Comparison of ENCODE assay signal across 8 mouse cellular contexts in genomic region chr19:55880664-55881359, GRCm38 (mm10).
DNase-seq lines count a peak whose midpoint lies in the region; ATAC-seq and TF ChIP-seq lines count a peak whose summit lies in the region.

No protein-coding gene starts in this region.

- intact Hi-C loops in heart, adult 2 months (cut with DNase I) = no loop called here

- TF ChIP-seq CTCF in heart, adult 2 months (IDR thresholded peaks at IDR 0.05) = no peak

- H3K4me2 ChIP-seq in forebrain, embryonic 16.5 days (ENCODE audit: low read length) = peak overlapping the region; percentile 21

- TF ChIP-seq EP300 in heart, adult 2 months (IDR thresholded peaks at IDR 0.05; ENCODE audit: insufficient read depth, low read depth, low read length) = no peak

- H3K4me1 ChIP-seq in heart, adult 2 months (ENCODE audit: control insufficient read depth, insufficient read depth, low read length) = peaks cover 8% of the 10 kb centered on the region
- H3K4me1 ChIP-seq in forebrain, embryonic 16.5 days (replicated peaks; ENCODE audit: control insufficient read depth, insufficient read depth, low read length) = peaks cover 27% of the 10 kb centered on the region

- no peak overlapping the region for H3K27ac ChIP-seq in heart, adult 2 months
- peak overlapping the region; percentile 58; the same call in 1 of the 2 replicates for H3K27ac ChIP-seq in forebrain, embryonic 16.5 days (ENCODE audit: low read length)

- 74% methylated on average over 13 of the region's 13 CpGs for WGBS in heart, adult 2 months
- WGBS in forebrain, embryonic 16.5 days = 29% methylated on average over 13 of the region's 13 CpGs

- H3K79me2 ChIP-seq in heart, adult 2 months (replicated peaks; ENCODE audit: control insufficient read depth, insufficient read depth, low read length) = no peaks in the 10 kb centered on the region

- no peaks in the 10 kb centered on the region for H3K27me3 ChIP-seq in heart, adult 2 months (ENCODE audit: control insufficient read depth, insufficient read depth, low read length)
- peaks cover 7% of the 10 kb centered on the region; the same call in 1 of the 2 replicates for H3K27me3 ChIP-seq in forebrain, embryonic 16.5 days (replicated peaks; ENCODE audit: control insufficient read depth, insufficient read depth, low read length)

- H3K4me3 ChIP-seq in heart, adult 2 months = no peak overlapping the region
- no peak overlapping the region for H3K4me3 ChIP-seq in forebrain, embryonic 16.5 days (replicated peaks; ENCODE audit: low read length)

- no peak overlapping the region for H3K9ac ChIP-seq in heart, adult 2 months (ENCODE audit: low read depth, low read length)
- H3K9ac ChIP-seq in forebrain, embryonic 16.5 days (replicated peaks; ENCODE audit: low read depth, low read length) = no peak overlapping the region

- ATAC-seq in forebrain, embryonic 16.5 days = peak; percentile 94

- no peak for TF ChIP-seq POLR2A in heart, adult 2 months (IDR thresholded peaks at IDR 0.05; ENCODE audit: insufficient read depth, low read depth, low read length)

- peaks cover 4% of the 10 kb centered on the region; the same call in 1 of the 2 replicates for H3K36me3 ChIP-seq in heart, adult 2 months (ENCODE audit: control insufficient read depth, insufficient read depth, low read length)
- H3K36me3 ChIP-seq in forebrain, embryonic 16.5 days (ENCODE audit: control insufficient read depth, insufficient read depth) = no peaks in the 10 kb centered on the region

- no peaks in the 10 kb centered on the region for H3K9me3 ChIP-seq in forebrain, embryonic 16.5 days (ENCODE audit: control insufficient read depth, low read length)

- peak; percentile 91 for DNase-seq in heart, adult 11 months
- DNase-seq in heart, adult 2 months = no peak
- peak; percentile 60 to 70 for DNase-seq in layer of hippocampus, postnatal 36 days
- peak; percentile 61 to 65 for DNase-seq in right cerebral cortex, postnatal 10 days (ENCODE audit: low spot score in 2 of 2)
- DNase-seq in thymus, postnatal 4 days = no peak
- no peak for DNase-seq in spleen, adult 12 weeks (ENCODE audit: low spot score)
- DNase-seq in cerebellum, adult 11 months = no peak

Comparison
In these comparisons a context has a peak if more than half of its experiments do, and no peak if none do; other contexts are left out.
1. DNase-seq: peak in heart, adult 11 months (single experiment), layer of hippocampus, postnatal 36 days (2 of 2) and right cerebral cortex, postnatal 10 days (2 of 2); none in heart, adult 2 months (0 of 2), thymus, postnatal 4 days (single experiment), spleen, adult 12 weeks (single experiment) and cerebellum, adult 11 months (single experiment).